Mouse (Mus musculus) 3134 (cell line): ENCODE results near the gene Plcb4.
"Not testable (repeated sequence)": the region's sequence is repeated elsewhere in the genome, so short reads cannot be mapped to it uniquely, and the experiment has no call there.

Experiments used
- DNase-seq: peaks from one replicate; pipeline ENCODE4 v3.0.0-alpha.2; 2011; ENCODE audit warnings: low spot score; ENCODE audit not compliant: insufficient read length; ENCODE audit errors: extremely low read depth

Gene Plcb4

DNA sequence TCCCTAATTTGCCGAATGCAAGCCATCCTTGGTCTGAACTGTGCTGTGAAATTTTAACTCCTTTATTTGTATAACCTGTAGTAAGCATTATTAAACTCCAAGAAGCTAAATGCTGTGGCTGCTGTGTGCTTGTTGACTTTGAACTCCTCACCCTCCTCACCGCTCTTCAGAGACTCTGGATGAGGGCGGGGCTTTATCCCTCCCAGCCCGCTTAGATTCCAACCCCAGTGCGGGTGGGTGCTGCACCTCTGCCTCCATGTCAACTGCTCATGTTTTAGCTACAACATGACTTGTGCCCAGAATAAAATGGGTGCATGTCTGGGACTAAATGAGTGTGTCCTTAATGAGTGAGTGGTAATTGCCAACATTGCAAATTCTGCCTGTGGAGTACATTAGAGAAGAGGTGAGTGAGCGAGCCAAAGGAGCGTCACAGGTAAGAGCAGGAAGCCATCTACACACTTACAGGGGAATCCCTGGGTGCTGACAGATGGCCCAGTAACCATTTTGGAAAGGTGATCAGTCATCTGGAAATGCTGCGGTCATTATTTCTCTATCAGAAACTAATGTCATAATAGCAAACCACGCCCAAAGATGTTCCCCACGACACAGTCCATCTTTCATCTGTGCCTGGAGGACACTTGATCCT, 13.8 kb downstream of the Plcb4 start:
- no peak for DNase-seq

DNA sequence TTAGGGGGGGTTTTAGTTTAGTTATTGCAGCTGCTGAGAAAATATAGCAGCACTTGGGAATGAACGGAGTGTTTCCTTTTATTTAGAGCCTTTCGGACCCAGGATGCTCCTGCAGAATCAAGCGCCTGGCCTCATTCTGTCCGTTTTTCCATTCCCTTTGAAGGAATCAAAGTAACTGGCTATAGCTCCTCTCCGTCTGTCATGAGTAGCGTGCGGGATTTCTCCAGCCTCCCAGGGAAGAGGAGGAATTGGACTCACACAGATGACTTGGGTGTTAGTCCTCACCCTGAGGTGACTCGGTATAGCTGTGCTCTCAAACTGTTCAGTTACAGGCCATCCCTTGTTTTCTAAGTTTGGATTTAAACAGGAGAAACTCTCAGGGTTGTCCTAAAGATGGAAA, 14.8 kb downstream of the Plcb4 start:
- DNase-seq = no peak

DNA sequence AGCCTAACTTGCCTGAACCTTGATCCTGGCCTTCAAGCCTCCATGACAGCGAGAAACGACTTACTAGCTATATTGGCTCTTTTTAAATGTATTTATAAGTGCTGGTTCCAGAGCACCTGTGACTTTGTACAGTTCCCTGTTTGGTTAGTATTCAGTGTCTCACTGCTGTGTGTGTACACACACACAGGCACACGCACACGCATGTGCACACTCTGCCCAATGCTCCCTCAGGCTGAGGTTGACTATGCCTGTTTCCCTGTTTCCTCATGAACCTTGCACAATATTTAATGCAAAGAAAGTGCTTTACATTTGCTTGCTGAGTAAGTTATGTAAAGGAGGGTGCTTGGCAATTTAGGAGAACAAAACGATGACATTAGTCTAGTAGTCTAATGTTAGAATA, 16.5 kb downstream of the Plcb4 start:
- no peak for DNase-seq

DNA sequence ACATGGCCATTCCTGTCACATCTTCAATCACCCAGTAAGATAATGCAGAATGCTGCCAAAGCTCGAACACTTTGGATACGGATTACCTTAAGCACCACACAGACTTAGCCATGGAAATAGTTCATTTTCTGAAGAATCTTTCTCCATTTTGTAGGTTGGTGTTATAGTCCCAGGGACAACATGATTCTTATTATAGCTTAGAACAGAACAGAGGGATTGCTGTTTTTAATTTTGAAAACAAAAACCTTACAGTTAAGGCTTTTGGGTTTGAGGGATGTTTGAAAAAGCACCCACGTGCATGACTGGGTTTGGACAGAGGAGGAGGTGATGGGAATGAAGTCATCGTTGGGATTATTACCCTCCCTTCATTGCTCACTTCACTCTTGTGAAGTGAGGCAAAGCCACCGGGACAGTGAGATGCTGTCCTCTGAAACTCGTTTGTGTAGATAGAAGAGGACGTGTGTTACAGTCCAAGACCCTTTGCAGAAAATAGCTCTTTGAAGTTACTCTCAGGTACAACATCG, 18.2 kb downstream of the Plcb4 start:
- DNase-seq = no peak

DNA sequence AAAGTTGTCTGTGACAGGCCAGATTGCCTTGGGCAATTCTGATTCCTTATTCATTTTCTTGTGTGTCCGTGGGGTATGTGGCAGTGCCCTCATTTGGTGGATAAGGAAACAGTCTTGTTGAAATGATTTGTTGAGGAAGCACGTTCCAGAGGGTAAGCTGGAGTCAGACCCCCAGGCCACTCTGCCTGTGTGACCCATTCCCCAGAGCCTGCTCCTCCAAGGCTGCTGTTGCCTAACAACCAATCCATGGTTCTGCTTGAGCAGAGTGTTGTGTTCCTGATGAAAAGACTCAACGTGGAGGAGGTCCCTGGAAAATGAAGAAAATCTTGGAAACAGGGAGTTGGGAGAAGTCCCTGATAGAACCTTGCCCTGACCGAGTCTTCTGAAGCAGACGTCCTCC, 18.8 kb downstream of the Plcb4 start:
- DNase-seq = no peak

DNA sequence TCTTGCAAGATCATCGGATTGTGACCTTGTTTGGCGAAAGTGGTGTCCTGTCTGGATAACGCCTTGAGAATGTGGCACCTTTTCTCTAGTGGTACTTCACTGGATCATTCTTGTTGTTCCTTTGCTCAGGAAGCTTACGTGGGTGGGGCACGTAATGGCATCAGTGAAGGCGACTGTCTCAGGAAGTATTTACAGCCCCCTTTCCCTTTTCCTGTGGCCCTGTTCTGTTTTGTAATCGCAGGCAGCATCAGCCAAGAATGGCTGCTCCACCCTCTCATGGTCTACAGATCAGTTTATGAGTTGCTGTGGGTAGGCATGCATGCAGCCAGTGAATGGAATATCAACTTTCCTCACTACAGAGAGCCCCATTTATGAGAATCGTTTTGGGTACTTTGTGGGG, 21.2 kb downstream of the Plcb4 start:
- DNase-seq = no peak

DNA sequence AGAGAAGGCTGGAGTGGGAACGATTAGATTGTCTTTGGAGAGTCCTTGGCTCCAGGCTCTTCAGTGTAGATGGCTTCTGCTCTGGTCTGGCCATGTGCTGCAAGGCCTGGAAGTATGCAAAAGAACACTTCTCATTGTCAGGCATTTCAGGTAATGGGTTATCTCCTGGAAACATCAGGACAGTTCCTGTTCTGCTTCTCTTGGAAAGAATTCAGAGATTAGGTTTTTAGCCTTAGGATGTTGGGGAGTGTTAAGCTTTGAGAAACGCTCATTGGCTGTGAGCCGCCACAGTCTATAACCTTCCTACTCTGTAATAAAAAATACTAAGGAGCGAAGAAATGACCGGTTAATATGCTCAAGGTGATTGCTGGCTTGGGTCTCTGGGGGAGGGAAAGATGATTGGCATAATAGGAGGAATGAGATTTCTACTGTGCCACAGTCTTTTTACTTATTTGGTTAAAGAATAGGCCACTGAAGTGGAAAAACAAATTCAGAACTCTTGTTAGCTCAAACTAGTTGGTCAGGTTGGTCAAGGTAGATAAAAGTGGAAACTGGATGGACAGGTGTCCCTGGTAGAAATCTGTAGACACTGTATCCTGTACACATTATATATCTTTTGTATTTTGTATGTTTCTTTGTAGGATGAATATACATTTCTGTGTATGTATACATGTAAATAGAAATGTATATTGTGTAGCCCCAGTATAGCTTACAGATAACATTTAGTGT, 21.8 kb downstream of the Plcb4 start:
- no peak for DNase-seq

DNA sequence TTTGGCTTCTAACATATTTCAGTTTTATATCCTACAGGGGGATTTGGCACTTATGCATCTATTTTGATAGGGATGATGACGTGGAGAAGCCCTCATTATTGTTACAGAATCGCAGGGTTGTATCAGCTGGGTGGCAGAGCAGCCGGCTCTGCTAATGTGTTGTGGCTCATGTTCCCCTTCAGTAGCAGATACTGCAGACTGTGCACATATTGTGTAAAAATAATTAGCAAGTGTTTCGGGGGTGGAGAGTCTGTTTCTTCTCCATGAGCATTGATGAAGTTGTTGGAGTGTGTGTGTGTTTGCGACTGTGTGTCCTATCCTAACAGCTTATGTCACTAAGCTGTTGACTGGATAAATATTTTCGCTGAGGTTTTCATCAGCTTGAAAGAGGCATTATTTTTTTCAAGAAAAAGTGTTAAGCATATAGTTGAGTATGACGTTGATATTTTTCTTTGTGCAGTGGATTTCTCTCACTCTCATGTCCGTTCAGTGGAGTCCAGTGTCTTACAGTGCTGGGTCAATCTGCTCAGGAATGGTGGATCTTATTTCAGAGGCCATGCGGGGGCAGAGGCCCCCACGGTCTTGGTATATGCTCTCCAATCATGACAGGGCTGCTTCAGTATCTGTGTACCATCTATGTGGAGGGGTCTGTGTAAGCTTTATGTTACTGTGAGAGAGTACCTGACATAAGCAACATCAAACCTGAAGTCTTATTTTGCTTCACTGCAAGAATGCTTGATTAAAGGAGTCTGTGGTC, 25.1 kb downstream of the Plcb4 start:
- DNase-seq = no peak

DNA sequence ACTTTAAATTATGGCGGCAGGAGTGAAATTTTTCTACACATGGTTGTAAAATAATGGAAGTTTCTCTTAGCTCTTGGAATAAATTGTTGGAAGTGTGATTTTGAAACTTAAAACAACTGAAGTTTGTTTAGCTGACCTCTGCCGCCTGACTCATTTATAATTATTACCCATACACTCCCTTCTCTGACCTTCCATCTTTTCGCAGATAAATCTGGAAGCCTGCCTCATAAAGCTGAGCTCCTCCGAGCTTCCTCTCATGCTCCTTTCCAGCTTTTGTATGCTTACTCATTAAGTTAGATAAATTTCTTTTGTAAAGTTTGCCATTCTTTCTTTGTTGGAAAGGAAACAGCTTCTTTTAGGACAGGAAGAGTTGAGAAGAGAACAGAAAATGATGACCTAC, 27.9 kb downstream of the Plcb4 start:
- DNase-seq = no peak

DNA sequence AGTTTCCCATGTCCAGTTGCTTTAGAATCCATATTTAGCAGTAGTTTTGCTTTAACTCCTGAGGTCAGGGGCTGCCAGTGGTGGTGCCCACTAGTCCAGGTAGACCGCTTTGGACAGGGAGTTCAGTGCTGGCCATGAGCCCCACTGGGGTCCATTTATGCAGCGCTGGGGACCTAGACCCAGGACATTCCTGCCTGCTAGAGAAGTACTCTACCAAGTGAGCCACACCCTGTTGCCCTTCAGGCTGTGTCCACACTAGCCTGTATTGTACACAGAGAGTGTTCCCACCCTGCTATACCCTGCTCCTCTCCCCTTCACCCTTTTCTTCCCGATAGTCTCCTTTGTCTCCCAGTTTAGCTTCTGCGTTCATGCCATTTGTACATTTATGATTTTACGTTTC, 28.8 kb downstream of the Plcb4 start:
- DNase-seq = no peak

DNA sequence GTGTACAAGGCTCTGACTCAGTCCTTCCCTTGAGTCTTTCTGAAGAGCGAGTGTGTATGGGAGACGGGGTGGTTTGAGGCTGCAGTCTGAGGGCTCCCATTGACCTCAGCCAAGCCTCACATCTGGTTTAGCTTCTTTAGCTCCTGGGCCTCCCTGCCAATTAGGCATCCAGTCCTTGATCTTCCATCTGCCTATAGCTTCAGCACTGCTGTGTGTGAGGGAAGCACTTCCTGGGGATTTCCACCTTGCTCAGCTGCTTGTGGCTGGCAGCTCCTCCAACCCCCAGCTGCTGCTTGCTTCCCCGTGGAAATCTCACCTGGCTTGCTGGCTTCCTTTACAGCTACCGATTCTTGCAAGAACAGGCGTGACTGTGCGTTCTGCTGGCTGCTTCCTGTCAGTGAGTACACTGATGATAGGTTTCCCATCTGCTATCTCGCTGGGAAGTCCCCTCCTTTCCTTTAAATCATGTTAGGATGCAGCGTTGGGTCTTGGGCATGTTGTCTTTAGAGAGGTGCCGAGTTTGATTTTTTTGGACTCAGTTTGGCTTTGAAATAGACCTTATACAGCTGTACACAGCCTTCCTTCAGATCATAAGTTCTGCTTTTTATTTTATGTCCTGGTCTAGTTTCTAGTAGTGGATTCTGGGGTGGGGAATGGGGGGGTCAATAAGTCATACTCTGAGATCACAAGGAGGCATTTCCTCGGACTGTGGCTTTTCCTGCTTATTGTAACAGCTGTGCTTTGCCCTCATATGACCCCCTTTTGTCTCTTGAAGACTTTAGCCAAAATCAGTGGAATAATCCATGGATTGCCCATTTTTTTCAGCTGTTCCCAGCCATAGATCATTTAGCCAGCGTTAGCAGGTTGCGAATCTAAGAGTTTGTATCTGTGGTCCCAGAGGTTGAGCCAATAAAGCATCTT, 34.0 kb downstream of the Plcb4 start:
- no peak for DNase-seq

DNA sequence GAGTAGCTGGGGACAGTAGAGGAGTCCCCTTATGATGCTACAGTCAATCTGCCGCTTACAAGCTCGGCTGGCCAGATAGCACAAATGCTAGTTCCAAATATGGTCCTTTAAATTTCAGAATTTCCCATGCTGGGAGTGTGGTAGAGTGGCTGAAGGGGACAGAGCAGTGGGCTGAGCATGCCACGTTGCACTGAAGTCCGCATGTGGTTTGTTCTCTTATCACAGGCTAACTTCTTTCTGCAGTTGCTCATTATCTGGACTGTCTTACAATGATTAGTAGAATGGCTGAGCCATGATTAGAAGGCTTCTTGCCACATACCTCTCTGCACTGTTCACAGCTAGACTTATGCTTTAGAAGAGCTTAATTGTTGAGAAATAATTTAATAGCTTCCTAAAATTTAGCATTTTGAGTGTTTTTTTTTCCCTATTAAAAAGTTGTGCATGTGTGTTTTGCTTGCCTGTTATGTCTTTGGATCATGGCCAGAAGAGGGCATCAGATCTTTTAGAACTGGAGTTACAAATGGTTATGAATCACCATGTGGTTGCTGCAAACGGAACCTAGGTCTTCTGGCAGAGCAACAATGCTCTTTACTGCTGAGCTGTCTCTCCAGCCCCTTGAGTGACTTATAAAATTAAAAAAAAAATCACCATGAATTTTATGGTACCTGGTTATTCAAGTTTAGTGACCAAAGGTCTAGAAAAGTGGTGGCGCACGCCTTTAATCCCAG, 42.0 kb downstream of the Plcb4 start:
- DNase-seq = no peak

DNA sequence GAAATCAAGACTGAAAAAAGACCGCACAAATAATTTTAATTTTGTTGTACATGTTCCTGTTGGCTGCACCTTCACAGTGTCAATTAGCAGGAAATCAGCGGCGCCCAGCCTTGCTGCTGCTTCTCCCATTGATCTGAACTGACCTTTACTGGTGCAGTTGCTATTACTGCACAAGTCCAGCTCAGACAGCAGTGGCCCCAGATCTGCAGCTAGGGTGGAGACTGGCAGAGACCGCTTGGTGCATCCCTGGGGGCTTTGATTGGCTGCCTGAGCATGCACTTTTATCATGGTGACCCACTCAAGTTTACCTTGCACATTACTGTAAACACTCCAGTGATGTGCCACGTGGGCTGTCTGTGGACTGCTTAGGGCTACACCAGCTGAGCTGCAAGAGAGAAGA, 45.9 kb downstream of the Plcb4 start:
- no peak for DNase-seq

DNA sequence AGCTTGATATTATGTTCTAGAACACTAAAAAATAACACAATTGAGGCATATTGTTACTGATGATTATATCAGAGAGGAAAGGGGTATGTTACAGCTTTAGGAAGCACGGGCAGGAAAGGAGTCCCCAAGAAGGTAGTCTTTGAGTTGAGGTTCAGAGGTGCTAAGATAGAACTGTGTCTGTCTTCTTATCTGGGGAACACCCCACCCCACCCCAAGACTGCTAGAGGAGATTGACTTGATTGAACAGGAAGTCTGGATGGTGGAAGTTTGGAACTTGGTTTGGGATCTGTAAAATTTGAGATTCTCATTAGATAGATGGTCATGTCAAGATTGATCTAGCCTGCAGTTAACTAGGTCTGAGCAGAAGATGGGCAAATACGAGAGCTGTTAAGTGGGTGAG, 48.5 kb downstream of the Plcb4 start:
- no peak for DNase-seq

DNA sequence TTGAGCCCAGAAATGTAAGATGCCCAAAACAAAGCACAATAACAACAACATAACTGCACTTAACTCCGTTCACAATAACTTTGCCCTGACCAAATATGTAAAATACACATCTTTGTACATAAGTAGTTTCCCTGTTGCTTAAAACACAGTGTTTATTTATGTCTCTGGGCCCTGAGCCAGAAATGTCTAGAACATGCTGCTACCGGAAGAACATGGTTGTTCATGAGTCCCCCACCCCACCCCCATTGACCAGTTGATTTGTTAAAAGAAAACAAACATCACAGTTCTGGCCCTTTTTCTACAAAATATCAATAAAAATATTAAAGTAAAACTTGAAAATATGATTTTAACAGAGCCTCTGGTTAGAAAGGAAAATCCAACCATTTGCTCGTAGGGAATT, 49.6 kb downstream of the Plcb4 start:
- no peak for DNase-seq

DNA sequence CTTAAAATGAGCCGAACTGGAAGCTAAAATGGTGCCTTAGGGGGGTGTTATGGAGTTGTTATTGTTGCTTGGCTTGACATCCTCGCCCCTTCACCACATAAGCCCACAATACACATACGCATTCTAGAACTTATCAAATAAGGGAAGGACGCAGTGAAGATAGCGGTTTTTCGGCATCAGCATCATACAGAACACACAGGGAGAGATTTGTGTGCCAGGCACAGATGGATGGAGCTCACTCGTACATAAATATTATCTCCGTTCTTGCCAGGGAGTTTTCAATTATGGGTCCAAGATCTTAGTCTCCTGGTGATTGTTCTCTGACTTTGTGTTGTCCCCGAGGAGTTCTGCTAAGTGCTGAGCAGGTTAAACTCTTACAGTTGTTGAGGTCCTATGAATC, 50.0 kb downstream of the Plcb4 start:
- no peak for DNase-seq

DNA sequence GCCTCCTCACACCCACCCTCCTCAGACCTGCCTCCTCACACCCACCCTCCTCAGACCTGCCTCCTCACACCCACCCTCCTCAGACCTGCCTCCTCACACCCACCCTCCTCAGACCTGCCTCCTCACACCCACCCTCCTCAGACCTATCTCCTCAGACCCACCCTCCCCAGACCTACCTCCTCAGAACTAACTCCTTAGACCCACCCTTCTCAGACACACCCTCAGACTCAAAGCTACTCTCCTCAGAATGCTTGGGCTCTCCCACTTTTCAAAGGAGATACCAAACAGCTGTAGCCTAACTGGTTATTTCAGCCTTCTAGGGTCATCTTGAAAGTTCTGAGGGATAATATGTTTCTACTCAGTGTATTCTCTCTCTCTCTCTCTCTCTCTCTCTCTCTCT, 50.9 kb downstream of the Plcb4 start:
- not testable (repeated sequence) for DNase-seq

DNA sequence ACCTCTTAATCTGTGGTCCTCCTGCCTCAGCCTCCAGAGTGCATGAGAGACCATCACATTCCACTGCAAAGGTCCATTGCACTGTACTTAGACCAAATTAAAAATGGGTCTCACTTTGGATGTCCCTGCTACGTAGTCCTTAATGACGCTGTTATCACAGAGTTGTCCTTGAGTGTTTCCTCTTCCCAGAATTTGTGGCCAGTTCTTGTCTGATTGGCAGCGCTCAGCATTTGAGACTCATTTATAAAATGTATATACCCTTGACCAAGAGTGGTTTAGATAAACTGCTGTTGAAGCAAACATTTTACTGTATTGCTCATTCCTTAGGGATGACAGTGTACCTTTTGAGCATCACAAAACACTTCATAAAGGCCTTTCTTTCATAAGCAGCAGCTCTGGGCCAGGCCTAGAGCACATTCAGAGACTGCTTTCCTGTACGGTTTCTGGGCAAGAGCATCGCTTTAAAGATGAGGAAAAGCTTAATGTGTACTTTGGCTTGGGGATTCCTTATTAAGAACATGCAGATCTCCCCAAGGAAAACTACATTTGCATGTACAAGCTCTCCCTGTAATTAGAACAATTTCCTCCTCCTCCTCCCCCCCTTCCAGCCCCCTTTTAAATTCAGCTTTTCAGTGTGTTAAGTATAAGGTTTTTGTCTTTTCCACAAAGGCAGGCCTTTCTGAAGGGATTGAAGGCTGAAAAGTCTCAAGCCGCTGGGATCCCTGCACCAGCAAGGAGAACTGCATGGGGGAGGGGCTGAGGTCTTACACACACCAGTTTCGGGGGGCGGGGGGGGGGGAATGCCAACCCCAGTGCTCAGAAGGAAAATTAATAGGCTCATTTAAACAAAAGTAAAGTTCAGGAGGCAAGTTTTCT, 52.5 kb downstream of the Plcb4 start:
- DNase-seq = no peak

DNA sequence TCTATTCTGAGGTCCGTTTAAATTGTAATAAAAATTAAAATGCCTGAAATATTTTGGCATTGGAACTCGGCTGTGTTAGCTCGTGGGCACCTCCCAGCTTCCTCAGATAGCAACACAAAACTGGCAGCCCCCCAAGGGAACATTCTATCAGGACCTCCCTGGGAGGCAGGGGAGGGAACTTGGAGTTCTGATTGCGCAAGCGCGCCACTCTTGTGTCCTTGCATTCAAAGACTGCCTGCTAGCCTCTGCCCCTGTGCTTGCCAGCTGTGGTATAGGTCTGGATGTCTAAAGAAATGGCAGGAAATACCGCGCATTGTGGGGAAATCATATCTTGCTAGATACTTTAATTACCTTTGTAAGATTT, 53.1 kb downstream of the Plcb4 start:
- peak; percentile 18 for DNase-seq
